Mouse (Mus musculus): ENCODE measurements around the gene Sept6.

DNA sequence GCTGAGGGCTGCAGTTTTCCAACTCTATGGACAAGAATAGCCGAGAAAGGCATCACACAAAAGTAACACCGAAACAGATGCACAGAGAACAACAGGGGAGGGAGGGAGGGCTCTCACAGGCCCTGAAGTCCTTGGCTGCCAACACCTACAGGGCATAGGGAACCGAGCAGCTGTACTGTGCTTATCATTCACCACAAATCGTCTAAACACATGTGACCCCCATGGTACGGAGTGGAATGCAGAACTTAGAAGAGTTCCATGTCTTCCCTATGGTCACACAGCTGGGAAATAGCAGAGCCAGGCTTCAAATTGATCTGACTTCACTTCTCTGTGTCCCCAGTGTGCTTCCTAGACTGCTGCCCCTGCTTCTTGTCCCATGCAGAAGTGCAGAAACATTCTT is 22.3 kb upstream of the Sept6 start:
- TF ChIP-seq CTCF (IDR thresholded peaks at IDR 0.05; ENCODE audit: low read depth, low read length): no peak
- TF ChIP-seq EP300 (IDR thresholded peaks at IDR 0.05; ENCODE audit: insufficient read depth, low read depth, low read length): no peak
- TF ChIP-seq POLR2A (IDR thresholded peaks at IDR 0.05; ENCODE audit: insufficient read depth, low read length): no peak
